Mouse (Mus musculus): ENCODE data around the gene Padi1. TPM values are rescaled to one million over a fixed set of nuclear protein-coding genes. Genes with fewer than 3 reads are reported as not detected.
A peak's percentile ranks its signal among the peaks of the same experiment; 100 is the strongest.

Gene Padi1
- total RNA-seq (2021): not detected
- long read RNA-seq, experiment 1: 0 reads
- long read RNA-seq, experiment 2: 0 reads

DNA sequence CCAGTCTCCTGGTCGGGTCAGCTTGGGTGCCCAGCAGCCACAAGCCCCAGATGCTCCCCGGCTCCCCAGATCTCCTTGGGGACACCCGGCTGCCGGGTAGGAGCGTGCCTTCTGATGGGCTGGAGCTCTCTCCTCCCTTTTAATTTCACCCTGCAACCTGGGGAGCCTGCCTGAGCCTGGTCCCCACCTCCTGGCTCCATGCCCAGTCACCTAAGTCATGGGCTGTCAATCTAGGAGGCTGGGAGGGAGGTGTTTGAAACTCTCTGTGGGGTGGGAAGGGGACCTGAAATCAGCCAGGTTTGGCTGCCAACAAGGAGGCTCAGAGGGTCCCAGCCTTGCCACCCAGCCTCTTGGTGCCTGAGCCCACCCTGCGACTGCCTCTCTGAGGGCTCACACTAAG is at the start of gene Padi1:
TSS of gene Padi1 (minus strand) at position 113 of the 400 bp plus-strand sequence.
- no peak for DNase-seq (ENCODE audit: low spot score in 2 of 2)

- DNase-seq (ENCODE audit: low spot score in 2 of 2): no peak
These were observed 46.6 kb upstream of the Padi1 start for GRCm38 (mm10) chr4:140892163-140892530.

- no peak for DNase-seq (ENCODE audit: low spot score in 2 of 2)
These were observed 46.1 kb upstream of the Padi1 start for GRCm38 (mm10) chr4:140891525-140892162.

DNA sequence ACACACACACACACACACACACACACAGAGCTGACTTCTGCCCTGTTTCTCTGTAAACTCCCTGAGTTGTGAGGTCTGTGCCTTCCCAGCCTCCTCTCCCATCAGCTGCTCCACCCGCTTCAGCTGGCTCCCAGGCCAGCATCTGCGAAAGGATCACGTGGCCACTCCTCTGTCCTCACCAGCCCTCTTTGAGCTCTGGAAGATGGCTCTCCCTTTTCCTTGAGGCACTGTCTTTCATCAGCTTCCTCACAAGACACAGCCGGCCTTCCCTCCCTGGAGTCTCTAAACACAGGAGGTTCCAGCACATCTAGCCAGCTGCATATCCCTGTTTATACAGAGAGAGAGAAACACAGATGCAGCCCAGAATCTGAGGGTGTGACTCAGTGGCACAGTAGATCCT is 38.3 kb upstream of the Padi1 start:
- no peak for DNase-seq (ENCODE audit: low spot score in 2 of 2)

- no peak for DNase-seq (ENCODE audit: low spot score in 2 of 2)
These were observed 37.4 kb upstream of the Padi1 start for GRCm38 (mm10) chr4:140882981-140883380.

DNA sequence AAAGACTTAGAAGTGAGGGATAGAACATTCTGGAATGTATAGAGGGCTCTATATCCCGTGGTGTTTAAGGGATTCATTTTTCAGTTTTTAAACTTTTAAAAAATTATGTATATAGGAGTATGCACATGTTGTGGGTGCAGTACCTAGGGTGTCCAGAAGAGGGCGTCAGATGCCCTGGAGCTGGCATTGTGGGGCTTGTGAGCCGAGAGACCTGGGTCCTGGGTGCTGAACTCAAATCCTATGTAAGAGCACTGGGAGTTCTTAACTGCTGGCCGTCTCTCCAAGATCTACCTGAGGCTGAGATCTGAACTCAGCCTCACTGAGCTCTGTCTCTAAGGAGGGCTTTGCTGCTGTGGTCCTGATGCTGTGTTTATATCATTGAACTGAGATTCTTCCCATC is 36.8 kb upstream of the Padi1 start:
- DNase-seq (ENCODE audit: low spot score in 2 of 2): no peak

DNA sequence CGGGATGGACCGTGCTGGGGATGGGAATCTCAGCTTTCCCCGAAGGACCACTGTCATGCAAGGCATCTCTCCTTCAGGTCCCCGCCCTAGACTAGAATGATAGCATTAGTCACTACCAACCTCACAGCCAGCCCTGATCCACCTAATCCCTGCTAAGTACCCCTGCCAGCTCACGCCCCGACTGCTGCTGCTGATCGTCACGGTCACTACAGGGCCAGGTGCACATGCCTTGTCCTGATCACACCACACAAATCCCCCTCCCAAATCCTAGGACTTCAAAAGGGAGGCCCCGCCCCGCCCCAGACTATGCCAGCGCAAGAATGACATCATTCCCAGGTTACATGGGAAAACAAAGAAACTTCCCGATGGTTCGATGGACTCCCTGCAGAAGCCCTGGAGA is 36.2 kb upstream of the Padi1 start:
- DNase-seq (ENCODE audit: low spot score in 2 of 2): no peak

DNA sequence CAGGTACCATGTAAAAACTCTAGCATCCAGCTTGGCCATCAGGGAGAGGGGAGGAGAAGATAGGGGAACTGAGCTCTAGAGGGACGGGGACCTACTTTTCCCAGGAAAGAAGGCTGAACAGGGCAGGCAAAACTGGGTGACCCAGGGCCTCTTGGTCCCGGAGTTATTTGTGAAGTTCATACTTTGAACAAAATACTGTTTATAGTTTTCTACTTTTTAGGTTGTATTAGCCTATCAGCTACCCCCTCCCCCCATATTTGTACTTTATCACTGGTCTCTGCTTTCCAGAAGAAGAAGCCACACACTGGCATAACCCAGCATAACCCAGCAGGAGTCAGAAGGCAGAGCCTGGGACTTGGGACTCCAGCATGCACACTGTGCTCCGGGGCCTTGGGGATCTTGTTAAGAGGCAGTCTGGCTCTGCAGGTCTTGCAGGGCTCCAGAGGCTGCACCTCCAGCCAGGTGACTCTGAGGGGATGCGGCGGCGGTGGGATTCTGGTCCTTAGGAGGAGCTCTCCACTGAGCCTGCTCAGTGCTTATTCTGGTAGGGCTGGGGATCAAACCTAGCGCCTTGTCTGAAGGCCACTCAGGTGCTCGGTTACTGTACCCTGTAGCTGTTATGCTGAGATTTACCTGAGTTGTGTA is 35.6 kb upstream of the Padi1 start:
- no peak for DNase-seq (ENCODE audit: low spot score in 2 of 2)

GRCm38 (mm10) chr4:140880207-140880606 is 34.6 kb upstream of the Padi1 start:
- DNase-seq (ENCODE audit: low spot score in 2 of 2): no peak

- peak; percentile 12 to 39 for DNase-seq (ENCODE audit: low spot score in 2 of 2)
These were observed 34.2 kb upstream of the Padi1 start for GRCm38 (mm10) chr4:140879739-140880138.

GRCm38 (mm10) chr4:140879116-140879515 is 33.5 kb upstream of the Padi1 start:
- DNase-seq (ENCODE audit: low spot score in 2 of 2): no peak

GRCm38 (mm10) chr4:140878655-140879054 is 33.1 kb upstream of the Padi1 start:
- no peak for DNase-seq (ENCODE audit: low spot score in 2 of 2)

- DNase-seq (ENCODE audit: low spot score in 2 of 2): no peak
These were observed 31.9 kb upstream of the Padi1 start for GRCm38 (mm10) chr4:140877441-140877840.

- no peak for DNase-seq (ENCODE audit: low spot score in 2 of 2)
These were observed 31.1 kb upstream of the Padi1 start for GRCm38 (mm10) chr4:140876681-140877080.

GRCm38 (mm10) chr4:140876161-140876560 is 30.6 kb upstream of the Padi1 start:
- DNase-seq (ENCODE audit: low spot score in 2 of 2): no peak

DNA sequence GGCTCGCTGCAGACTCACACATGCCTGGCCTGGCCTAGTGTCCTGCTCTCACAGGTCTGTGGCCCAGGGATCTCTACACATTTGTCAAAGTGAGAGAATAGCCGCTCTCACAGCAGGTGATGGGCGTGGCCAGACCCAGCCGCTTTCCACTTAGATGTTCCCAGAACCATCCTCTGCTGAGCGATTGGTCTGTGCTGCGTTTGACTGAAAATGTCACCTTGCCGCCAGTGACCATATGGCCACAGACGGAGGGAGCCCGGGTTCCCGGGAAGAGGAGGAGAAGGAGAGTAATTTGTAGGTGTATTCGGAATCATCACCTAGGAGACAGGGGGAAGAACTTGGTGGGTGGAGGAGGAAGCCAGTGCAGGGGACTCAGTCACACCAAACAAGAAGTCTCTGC is 27.4 kb upstream of the Padi1 start:
- no peak for DNase-seq (ENCODE audit: low spot score in 2 of 2)

GRCm38 (mm10) chr4:140872686-140872992 is 27.1 kb upstream of the Padi1 start:
- no peak for DNase-seq (ENCODE audit: low spot score in 2 of 2)

DNA sequence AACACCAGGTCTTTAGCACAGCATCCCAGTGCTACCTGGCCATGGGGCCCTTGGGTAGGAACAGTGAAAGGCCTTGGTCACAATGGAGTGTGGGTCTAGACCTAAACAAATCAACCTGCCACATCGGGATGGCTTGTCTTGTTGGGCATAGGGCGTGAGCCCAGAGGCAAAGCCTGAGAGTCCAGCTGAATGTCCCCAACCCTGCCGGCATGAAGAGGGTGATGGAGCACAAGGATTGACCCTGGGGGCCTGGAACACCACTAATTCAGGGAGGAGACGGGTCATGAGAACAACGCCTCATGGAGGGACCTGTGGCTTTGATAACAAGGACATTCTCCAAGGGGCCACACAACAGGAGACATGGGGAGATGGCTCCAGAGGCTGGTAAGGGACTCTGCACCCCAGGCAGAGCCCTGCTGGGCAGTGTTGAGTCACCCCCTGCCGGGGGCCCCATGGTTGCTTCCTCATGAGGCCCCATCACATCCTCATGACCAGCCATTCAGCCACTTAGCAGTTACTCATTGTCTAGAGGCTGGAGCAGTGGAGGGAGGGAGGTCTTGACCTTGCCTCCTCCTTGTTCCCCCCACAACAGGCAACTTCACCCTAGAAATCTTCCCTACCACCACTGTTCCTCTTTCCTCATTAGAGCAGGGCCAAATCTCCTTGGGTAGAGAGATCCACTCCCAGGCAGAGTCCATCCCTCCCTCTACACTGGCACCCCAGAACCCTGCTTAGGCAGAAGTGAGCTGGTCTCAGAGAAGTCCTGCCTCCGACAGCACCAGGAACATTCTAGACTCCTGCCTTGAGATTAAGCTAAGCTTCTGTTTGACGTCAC is 26.5 kb upstream of the Padi1 start:
- DNase-seq (ENCODE audit: low spot score in 2 of 2): no peak

GRCm38 (mm10) chr4:140871376-140871775 is 25.8 kb upstream of the Padi1 start:
- no peak for DNase-seq (ENCODE audit: low spot score in 2 of 2)

GRCm38 (mm10) chr4:140870876-140871275 is 25.3 kb upstream of the Padi1 start:
- no peak for DNase-seq (ENCODE audit: low spot score in 2 of 2)

DNA sequence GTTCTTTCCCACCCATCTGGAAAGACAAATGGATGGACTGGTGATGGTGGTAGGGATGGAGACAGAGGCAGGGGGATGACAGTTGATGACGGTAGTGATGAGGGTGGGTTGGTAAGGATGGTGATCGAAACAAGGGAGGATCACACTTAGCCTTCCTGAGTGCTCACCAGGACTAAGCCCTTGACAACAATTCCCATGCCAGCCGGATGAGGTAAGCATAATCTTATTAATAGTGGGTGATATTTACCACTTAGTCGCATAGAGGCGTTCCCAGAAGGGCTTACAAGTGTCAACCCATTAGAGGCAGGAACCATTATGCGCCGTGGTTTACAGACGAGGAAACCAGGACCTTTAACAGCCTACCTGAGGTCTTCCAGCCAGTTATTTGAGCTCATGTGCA is 24.4 kb upstream of the Padi1 start:
- DNase-seq (ENCODE audit: low spot score in 2 of 2): no peak

DNA sequence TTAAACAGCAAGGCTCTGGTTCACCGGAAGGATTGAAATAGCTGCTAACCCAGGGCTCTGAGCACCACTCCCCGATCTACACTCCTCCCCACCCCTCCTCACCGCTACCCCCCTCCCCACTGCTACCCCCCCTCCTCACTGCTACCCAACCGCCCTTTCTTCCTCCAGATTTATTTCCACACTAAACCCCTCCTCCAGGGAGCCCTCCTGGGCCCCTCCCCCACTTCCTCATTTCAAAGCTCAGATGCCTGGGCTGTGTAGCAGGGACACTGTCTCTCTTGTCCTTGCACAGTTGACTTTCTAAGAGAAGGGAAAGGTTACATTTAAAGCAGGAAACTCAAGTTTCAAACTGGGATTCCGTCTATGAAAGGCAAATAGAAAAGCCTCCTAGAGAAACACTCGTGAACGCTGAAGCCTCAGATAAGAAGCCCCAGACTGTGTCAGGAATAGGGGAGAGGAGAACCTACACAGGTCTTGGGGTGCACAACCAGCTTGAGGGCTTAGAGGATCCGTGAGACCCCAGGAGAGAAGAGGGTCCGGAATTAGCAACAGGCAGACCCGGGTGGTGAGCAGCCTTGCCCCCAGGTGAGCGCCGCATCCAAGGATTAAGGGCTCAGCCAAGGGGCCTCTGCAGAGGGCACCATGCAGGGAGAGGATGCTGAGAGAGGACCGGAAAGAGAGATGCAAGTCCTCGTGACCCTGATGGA is 23.1 kb upstream of the Padi1 start:
- no peak for DNase-seq (ENCODE audit: low spot score in 2 of 2)
